Mouse (Mus musculus): ENCODE data around the gene Mup21. TPM values are rescaled to one million over a fixed set of nuclear protein-coding genes. Genes with fewer than 3 reads are reported as not detected.

Mup21 gene
- not detected for total RNA-seq (2023)

GRCm38 (mm10) chr4:62150811-62151210 is at the start of gene Mup21:
TSS of gene Mup21 (minus strand) at chr4:62150863.

Other genes starting within 250 kb of the Mup21 start
- not detected for gene Mup20, start 96.7 kb downstream of the Mup21 start, total RNA-seq (2023)
- not detected for gene Mup3, start 63.5 kb downstream of the Mup21 start, total RNA-seq (2023)
- gene Zfp37, start 80.2 kb upstream of the Mup21 start, total RNA-seq (2023): not detected
- gene Slc31a2, start 111.7 kb upstream of the Mup21 start, total RNA-seq (2023): 10 to 100 TPM; 51.4 to 57.8 TPM
- 10 to 100 TPM; 83.4 to 94.3 TPM for gene Fkbp15, start 209.7 kb upstream of the Mup21 start, total RNA-seq (2023)
- gene Slc31a1, start 209.9 kb upstream of the Mup21 start, total RNA-seq (2023): 10 to 100 TPM; 12.1 to 13.3 TPM